Mouse (Mus musculus): ENCODE measurements at regions not wholly inside any gene's neighbourhood (a gene's known extent, or its start where the extent isn't known, plus 50 kb on each side); places are given as distances from the start of the nearest gene placed in this dataset.

DNA sequence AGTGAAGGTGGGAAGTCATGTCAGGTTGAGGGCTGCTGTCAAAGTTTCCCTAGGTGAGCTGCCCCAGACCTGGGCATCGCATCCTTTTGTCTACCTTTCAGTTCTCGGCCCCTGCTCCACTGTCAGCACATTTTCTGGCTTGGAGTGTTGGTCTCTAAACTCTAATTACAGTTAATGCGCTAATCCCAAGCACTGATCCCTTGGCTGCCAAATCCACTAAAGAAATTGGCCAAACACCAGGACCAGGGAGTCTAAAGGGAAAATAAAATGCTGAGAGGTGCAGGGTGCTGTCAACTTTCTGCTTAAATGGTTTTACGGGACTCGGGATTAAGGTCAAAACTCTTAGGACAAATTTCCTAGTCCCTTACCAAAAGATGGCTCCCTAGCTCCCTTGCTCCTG lies 450.3 kb upstream of the Adamts9 start:
- no peak for DNase-seq (ENCODE audit: low spot score)

DNA sequence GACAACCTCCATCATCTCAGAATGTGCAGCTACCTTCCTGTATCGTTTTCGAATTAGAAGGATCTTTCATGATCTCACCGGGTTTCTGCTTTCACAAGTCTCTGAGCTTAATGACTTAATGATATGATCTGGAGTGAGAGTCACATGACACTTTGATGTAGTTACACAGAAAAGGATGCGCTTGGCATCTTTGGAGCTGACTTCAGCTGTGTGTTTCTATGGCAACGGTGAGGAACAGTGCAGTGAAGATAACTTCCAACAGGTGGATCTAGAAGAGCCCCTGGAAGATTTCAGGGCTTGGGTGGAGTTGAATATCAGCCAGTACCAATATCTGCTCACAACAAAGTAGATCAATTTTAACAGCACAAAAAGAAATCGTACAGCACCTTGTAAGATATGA lies 449.1 kb upstream of the Adamts9 start:
- no peak for DNase-seq (ENCODE audit: low spot score)

DNA sequence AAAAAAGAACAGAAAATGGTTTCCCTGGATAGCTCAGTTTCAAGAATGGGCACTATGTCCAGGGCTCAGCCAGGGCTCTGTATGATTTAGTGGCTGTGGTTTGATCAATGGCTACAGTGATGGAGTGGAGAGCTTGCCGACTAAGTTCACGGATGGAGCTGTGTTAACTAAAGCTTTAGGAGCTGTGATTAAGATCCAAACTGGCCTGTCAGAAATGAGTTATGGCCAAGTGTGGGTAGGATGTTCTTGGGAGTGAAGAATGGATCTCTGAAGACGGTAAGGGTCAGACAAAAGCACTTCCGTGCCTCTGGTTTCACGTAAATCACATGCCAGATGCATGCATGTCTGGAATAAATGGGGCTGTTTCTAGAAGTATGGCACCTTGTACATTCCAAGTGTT lies 447.9 kb upstream of the Adamts9 start:
- DNase-seq (ENCODE audit: low spot score) = no peak

DNA sequence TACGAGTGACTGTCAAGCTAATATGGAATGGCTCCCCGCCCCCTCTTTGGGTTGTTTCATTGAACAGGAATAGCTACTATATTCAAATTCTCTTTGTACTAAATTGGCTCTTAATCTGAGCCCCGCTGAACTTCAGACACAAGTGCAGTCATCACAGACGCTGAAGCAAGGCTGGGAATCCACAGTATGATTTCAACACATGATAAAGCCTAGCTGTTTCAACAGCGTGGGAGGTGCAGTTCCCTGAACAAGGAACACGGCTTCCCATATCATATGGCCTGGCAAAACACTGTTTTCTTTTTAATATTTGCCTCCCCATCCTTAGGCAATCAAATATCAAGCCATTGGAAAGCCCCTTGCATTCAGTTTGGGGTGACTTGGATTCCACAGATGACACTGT lies 428.0 kb upstream of the Adamts9 start:
- DNase-seq (ENCODE audit: low spot score) = no peak

DNA sequence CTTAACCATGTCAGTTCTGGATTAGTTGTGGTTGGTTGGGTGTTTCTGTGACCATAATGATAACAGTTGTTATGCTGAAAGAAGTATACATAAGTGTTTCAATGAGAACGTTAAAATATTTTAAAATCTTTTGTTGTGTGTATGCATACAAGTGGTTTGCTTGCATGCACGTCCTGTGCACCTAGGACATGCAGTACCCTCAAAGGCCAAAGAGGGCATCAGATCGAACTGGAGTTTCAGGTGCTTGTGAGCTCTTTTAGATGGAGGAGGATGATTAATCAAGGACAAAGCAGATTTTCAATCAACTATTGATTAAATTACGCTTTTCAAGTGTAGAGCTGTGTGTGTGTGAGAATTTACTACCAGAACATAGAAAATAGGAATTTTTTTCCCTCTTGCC lies 420.6 kb upstream of the Adamts9 start:
- no peak for DNase-seq (ENCODE audit: low spot score)

- no peak for DNase-seq (ENCODE audit: low spot score)
Observed at GRCm38 (mm10) chr6:93353353-93354125, 410.2 kb upstream of the Adamts9 start.

DNA sequence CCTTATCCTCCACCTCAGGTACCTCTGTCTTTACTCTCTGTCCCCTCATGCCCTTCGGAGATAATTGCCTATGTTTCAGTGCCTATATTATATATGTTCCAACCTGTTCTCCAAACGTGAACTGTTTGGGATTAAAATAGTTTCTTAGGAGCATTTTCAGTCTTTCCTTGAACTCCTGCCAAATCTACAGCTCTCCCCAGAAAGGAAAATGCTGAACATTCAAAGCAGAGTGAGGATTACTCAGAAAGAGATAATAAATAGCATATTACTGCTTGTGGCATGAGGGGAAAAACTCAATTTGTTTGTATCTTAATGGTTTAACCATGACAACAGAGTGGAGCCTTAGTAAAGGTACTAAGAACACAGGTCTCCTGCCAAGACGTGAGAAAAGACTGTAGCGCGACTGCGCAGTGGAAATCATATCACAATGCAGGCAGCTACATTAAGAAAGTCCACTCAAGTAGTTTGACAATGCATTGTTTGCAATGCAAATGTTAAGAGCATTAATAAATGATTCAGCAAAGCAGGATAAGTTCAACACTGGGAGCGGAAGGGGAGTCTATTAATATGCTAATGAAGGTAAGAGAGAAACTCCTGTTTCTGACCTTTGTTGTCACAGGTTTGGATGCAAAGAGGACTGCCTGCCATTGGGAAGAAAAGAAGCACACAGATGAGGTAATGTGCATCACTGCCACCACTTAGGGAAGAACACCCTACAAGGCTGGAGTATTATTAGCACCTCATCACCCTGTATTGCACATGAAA lies 406.8 kb upstream of the Adamts9 start:
- DNase-seq (ENCODE audit: low spot score) = no peak

DNA sequence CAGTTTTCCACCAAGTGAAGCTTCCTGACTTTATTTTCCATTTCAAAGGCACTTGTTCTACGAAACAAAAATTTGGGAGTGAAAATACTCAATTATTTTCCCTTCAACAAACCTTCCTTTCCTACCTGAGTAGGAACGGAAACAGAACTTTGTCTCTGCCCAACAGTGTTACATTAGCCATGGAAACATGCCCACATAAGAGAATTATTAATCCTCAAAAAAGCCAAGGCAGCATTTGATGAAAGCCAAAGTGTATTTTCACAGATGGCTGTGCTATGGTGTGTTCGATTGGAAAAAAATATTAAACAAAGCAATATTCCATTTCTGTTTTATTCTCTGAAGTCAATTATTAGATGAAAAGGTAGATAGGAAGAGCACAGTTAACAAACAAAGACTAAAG lies 404.8 kb upstream of the Adamts9 start:
- DNase-seq (ENCODE audit: low spot score) = no peak

DNA sequence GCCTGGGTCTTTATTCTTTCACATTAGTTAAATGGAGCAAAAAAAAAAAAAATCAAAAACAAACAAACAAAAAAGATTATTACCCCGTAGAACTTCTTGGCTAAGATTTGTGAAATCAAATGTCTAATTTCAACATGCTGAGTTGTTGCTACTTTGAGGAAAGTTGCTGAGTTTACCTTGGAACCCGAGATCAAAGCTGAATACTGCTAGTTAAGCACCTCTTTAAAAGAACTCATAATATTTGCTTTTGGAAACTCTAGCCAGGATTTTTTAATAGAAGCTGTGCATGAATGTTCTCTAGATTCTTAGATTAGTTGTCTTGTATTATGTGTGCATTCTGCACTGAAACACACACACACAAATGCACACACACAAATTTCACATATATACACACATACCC lies 385.4 kb upstream of the Adamts9 start:
- DNase-seq (ENCODE audit: low spot score) = no peak

GRCm38 (mm10) chr6:93327930-93328329 lies 384.6 kb upstream of the Adamts9 start:
- DNase-seq (ENCODE audit: low spot score) = no peak

DNA sequence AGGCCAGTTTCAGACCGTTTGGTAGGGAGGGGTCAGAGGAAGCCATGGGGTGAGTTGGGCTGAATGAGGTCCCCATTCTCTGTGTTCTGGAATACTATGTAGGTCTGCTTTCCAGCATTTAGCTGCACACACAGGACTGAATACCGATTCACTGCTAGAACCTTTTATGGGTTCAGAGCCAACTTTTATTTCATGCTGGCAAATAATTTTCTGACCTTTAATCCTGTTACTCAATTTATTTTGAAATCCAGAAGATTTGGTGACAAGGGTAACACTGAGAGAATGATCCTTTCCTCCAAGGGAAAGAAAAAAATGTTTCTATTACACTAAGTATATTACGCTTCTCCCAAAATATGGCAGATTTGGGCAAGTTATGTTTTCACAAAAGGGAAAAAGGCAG lies 380.6 kb upstream of the Adamts9 start:
- DNase-seq (ENCODE audit: low spot score) = no peak

- no peak for DNase-seq (ENCODE audit: low spot score)
Observed at GRCm38 (mm10) chr6:93314625-93315024, 371.3 kb upstream of the Adamts9 start.

DNA sequence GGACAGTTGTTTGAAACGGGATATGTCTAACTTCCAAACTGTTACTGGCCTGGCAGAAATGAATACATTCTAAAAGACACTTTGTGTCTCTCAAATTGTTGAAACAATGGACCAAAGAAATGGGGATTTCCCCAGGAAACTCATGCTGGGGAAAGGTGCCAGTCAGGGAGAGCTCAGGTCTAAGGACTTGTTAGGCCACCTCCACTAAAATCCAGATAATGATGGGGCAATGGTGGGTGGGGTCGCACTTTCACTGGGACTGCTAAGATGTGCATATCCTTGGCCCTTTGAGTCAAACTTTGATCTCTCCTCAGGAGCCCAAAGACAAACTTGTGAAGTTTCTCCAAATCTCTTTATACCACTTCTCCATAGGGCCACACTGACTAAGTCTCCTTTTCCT lies 361.9 kb upstream of the Adamts9 start:
- no peak for DNase-seq (ENCODE audit: low spot score)

GRCm38 (mm10) chr6:93297975-93298374 lies 354.7 kb upstream of the Adamts9 start:
- no peak for DNase-seq (ENCODE audit: low spot score)

- DNase-seq (ENCODE audit: low spot score) = no peak
Observed at GRCm38 (mm10) chr6:93291711-93292110, 348.4 kb upstream of the Adamts9 start.

DNA sequence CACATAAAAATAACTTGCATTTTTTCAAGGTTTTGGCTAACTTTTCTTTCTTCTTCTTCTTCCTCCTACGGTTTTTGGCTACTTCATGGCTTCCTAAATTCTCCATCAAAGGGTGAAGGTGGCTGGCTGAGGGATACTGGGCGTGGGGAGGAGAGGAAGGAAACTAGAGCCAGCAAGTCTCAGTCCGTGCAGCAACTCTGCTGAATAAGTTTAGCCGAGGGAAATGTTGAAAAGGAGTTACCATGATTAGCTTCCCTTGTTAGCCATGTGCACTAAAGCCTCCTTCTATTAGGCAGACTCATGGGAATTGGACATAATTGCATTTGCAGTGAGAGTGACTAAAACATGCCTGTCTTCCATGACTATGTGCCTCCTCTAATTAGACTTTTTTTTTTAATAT lies 345.1 kb upstream of the Adamts9 start:
- no peak for DNase-seq (ENCODE audit: low spot score)

GRCm38 (mm10) chr6:93285796-93286195 lies 342.5 kb upstream of the Adamts9 start:
- DNase-seq (ENCODE audit: low spot score) = no peak

DNA sequence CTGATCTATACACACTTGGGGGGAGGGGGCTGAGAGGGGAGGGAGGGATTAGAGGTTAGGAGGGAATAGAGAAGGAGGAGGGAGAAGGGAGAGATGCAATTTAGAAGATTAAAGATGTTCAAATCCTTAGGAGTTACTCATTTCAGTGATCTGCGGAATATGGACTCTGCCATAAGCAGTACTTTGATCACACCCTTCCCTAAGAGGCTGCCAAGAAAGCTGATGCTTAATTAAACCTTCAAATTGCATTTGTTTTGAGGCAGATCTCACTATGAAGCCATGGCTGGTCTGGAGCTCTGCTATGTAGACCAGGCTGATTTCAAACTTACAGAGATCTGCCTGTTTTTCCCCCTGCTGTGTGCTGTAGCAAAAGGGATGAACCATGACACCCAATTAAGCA lies 338.2 kb upstream of the Adamts9 start:
- DNase-seq (ENCODE audit: low spot score) = no peak

GRCm38 (mm10) chr6:93273917-93274513 lies 330.7 kb upstream of the Adamts9 start:
- peak; percentile 9 for DNase-seq (ENCODE audit: low spot score)

DNA sequence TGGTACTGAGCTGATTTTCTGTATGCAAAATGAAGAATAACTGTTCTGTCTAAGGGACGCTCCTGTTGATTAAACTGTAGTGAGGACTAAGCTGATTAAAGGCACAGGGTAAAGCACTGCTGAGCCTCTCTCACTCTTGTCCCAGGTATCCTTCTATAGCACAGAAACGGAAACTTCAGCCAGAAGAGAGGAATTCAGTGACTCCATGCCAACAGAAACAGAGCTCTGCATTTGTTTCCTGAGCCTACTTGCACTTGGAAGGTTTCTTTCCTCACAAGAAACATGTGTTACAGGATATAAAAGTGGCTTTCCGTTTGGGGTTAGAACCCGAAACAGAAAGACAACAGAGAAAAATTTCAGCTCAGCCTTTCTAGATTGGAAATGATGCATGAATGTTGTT lies 328.9 kb upstream of the Adamts9 start:
- no peak for DNase-seq (ENCODE audit: low spot score)

DNA sequence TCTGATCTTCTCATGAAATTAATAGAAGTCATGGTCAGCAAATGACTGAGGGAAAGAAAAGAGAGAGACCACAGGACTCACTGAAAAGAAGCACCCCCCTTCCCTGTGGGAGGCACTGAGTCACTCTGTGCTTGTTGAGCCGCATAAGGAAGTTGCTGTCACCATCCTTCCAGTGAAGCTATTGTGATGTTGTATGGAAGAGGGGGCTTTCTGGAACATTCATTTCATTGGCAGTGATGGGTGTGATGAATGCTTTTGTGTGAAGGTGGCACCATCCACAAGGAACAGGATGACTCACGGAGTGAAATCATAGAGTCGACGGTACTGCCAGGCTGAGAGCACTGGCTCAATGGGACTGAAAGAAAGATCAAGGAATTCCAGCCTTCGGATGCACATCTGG lies 323.5 kb upstream of the Adamts9 start:
- no peak for DNase-seq (ENCODE audit: low spot score)

GRCm38 (mm10) chr6:93265164-93265563 lies 321.9 kb upstream of the Adamts9 start:
- no peak for DNase-seq (ENCODE audit: low spot score)

- DNase-seq (ENCODE audit: low spot score) = no peak
Observed at GRCm38 (mm10) chr6:93260827-93261226, 317.5 kb upstream of the Adamts9 start.

All from testis, postnatal 14 days (tissue).